Mouse (Mus musculus): ENCODE results near the gene Nkx6-1.

The Nkx6-1 gene

GRCm38 (mm10) chr5:101663176-101663575, 1.6 kb downstream of the Nkx6-1 start:
- in situ Hi-C loops (cut with MboI; ENCODE audit: low pct_unique_long_range_greater_than_20kb in 1 of 2, low sequenced_read_pairs in 2 of 2, unreplicated experiment in 1 of 2), result loop anchor here (10.0 to 25.0 kb wide), 3 partner anchors 738 to 951 kb away; partner anchors contain the start of genes Gpat3 (in 1 of the 2) and Hpse (in 1 of the 2)

GRCm38 (mm10) chr5:101662485-101662884, 2.3 kb downstream of the Nkx6-1 start:
- in situ Hi-C loops (cut with MboI; ENCODE audit: low pct_unique_long_range_greater_than_20kb in 1 of 2, low sequenced_read_pairs in 2 of 2, unreplicated experiment in 1 of 2), result loop anchor here (10.0 to 25.0 kb wide), 3 partner anchors 738 to 950 kb away; partner anchors contain the start of genes Gpat3 (in 1 of the 2) and Hpse (in 1 of the 2)

GRCm38 (mm10) chr5:101661561-101662211, 3.1 kb downstream of the Nkx6-1 start:
- in situ Hi-C loops (cut with MboI; ENCODE audit: low pct_unique_long_range_greater_than_20kb in 1 of 2, low sequenced_read_pairs in 2 of 2, unreplicated experiment in 1 of 2), result loop anchor here (10.0 to 25.0 kb wide), 3 partner anchors 737 to 949 kb away; partner anchors contain the start of genes Gpat3 (in 1 of the 2) and Hpse (in 1 of the 2)

GRCm38 (mm10) chr5:101660666-101661065, 4.1 kb downstream of the Nkx6-1 start:
- in situ Hi-C loops (cut with MboI; ENCODE audit: low pct_unique_long_range_greater_than_20kb in 1 of 2, low sequenced_read_pairs in 2 of 2, unreplicated experiment in 1 of 2), result loop anchor here (10.0 to 25.0 kb wide), 3 partner anchors 736 to 948 kb away; partner anchors contain the start of genes Gpat3 (in 1 of the 2) and Hpse (in 1 of the 2)

- in situ Hi-C loops (cut with MboI; ENCODE audit: low pct_unique_long_range_greater_than_20kb in 1 of 2, low sequenced_read_pairs in 2 of 2, unreplicated experiment in 1 of 2), result loop anchor here in 1 of 2 experiments (25.0 kb wide), 1 partner anchor 947 kb away; the partner anchor contains the start of gene Hpse
Measured at GRCm38 (mm10) chr5:101659411-101659971, 5.3 kb downstream of the Nkx6-1 start.

- in situ Hi-C loops (cut with MboI; ENCODE audit: low pct_unique_long_range_greater_than_20kb in 1 of 2, low sequenced_read_pairs in 2 of 2, unreplicated experiment in 1 of 2), result loop anchor here in 1 of 2 experiments (25.0 kb wide), 1 partner anchor 947 kb away; the partner anchor contains the start of gene Hpse
Measured at GRCm38 (mm10) chr5:101658984-101659290, 5.9 kb downstream of the Nkx6-1 start.

GRCm38 (mm10) chr5:101658188-101658983, 6.4 kb downstream of the Nkx6-1 start:
- in situ Hi-C loops (cut with MboI; ENCODE audit: low pct_unique_long_range_greater_than_20kb in 1 of 2, low sequenced_read_pairs in 2 of 2, unreplicated experiment in 1 of 2), result loop anchor here in 1 of 2 experiments (25.0 kb wide), 1 partner anchor 946 kb away; the partner anchor contains the start of gene Hpse

GRCm38 (mm10) chr5:101657698-101658097, 7.1 kb downstream of the Nkx6-1 start:
- in situ Hi-C loops (cut with MboI; ENCODE audit: low pct_unique_long_range_greater_than_20kb in 1 of 2, low sequenced_read_pairs in 2 of 2, unreplicated experiment in 1 of 2), result loop anchor here in 1 of 2 experiments (25.0 kb wide), 1 partner anchor 945 kb away; the partner anchor contains the start of gene Hpse

GRCm38 (mm10) chr5:101656107-101656506, 8.7 kb downstream of the Nkx6-1 start:
- in situ Hi-C loops (cut with MboI; ENCODE audit: low pct_unique_long_range_greater_than_20kb in 1 of 2, low sequenced_read_pairs in 2 of 2, unreplicated experiment in 1 of 2), result loop anchor here in 1 of 2 experiments (25.0 kb wide), 1 partner anchor 944 kb away; the partner anchor contains the start of gene Hpse

GRCm38 (mm10) chr5:101655418-101655817, 9.4 kb downstream of the Nkx6-1 start:
- in situ Hi-C loops (cut with MboI; ENCODE audit: low pct_unique_long_range_greater_than_20kb in 1 of 2, low sequenced_read_pairs in 2 of 2, unreplicated experiment in 1 of 2), result loop anchor here in 1 of 2 experiments (25.0 kb wide), 1 partner anchor 943 kb away; the partner anchor contains the start of gene Hpse

- in situ Hi-C loops (cut with MboI; ENCODE audit: low pct_unique_long_range_greater_than_20kb in 1 of 2, low sequenced_read_pairs in 2 of 2, unreplicated experiment in 1 of 2), result no loop called here
Measured at GRCm38 (mm10) chr5:101647726-101648686, 16.8 kb downstream of the Nkx6-1 start.

- in situ Hi-C loops (cut with MboI; ENCODE audit: low pct_unique_long_range_greater_than_20kb in 1 of 2, low sequenced_read_pairs in 2 of 2, unreplicated experiment in 1 of 2), result no loop called here
Measured at GRCm38 (mm10) chr5:101646961-101647575, 17.7 kb downstream of the Nkx6-1 start.

- in situ Hi-C loops (cut with MboI; ENCODE audit: low pct_unique_long_range_greater_than_20kb in 1 of 2, low sequenced_read_pairs in 2 of 2, unreplicated experiment in 1 of 2), result no loop called here
Measured at GRCm38 (mm10) chr5:101645071-101645470, 19.7 kb downstream of the Nkx6-1 start.

GRCm38 (mm10) chr5:101638101-101638500, 26.7 kb downstream of the Nkx6-1 start:
- in situ Hi-C loops (cut with MboI; ENCODE audit: low pct_unique_long_range_greater_than_20kb in 1 of 2, low sequenced_read_pairs in 2 of 2, unreplicated experiment in 1 of 2), result no loop called here

Data from mouse embryonic stem cell (cell line).